Mouse (Mus musculus): ENCODE results near the gene Sgsm2.
A peak's percentile ranks its signal among the peaks of the same experiment; 100 is the strongest.

The Sgsm2 gene

GRCm38 (mm10) chr11:74842045-74842444 lies 54.8 kb downstream of the Sgsm2 start:
- no peak for DNase-seq (ENCODE audit: low read depth, low spot score)

GRCm38 (mm10) chr11:74841366-74841765 lies 55.5 kb downstream of the Sgsm2 start:
- DNase-seq (ENCODE audit: low read depth, low spot score) = no peak

GRCm38 (mm10) chr11:74840739-74841138 lies 56.1 kb downstream of the Sgsm2 start:
- DNase-seq (ENCODE audit: low read depth, low spot score) = no peak

GRCm38 (mm10) chr11:74839860-74840715 lies 56.8 kb downstream of the Sgsm2 start:
- no peak for DNase-seq (ENCODE audit: low read depth, low spot score)

GRCm38 (mm10) chr11:74838971-74839370 lies 57.9 kb downstream of the Sgsm2 start:
- no peak for DNase-seq (ENCODE audit: low read depth, low spot score)

GRCm38 (mm10) chr11:74838441-74838840 lies 58.4 kb downstream of the Sgsm2 start:
- DNase-seq (ENCODE audit: low read depth, low spot score) = peak; percentile 74

- DNase-seq (ENCODE audit: low read depth, low spot score) = peak; percentile 75
Measured at GRCm38 (mm10) chr11:74837694-74838431, 59.0 kb downstream of the Sgsm2 start.

GRCm38 (mm10) chr11:74837056-74837693 lies 59.7 kb downstream of the Sgsm2 start:
- no peak for DNase-seq (ENCODE audit: low read depth, low spot score)

GRCm38 (mm10) chr11:74836225-74837055 lies 60.4 kb downstream of the Sgsm2 start:
- no peak for DNase-seq (ENCODE audit: low read depth, low spot score)

- DNase-seq (ENCODE audit: low read depth, low spot score) = no peak
Measured at GRCm38 (mm10) chr11:74835593-74836224, 61.2 kb downstream of the Sgsm2 start.

- DNase-seq (ENCODE audit: low read depth, low spot score) = no peak
Measured at GRCm38 (mm10) chr11:74834650-74835277, 62.1 kb downstream of the Sgsm2 start.

GRCm38 (mm10) chr11:74834359-74834638 lies 62.6 kb downstream of the Sgsm2 start:
- no peak for DNase-seq (ENCODE audit: low read depth, low spot score)

- DNase-seq (ENCODE audit: low read depth, low spot score) = no peak
Measured at GRCm38 (mm10) chr11:74833536-74834358, 63.1 kb downstream of the Sgsm2 start.

- no peak for DNase-seq (ENCODE audit: low read depth, low spot score)
Measured at GRCm38 (mm10) chr11:74832503-74833143, 64.2 kb downstream of the Sgsm2 start.

- DNase-seq (ENCODE audit: low read depth, low spot score) = peak; percentile 89
Measured at GRCm38 (mm10) chr11:74831606-74832451, 65.0 kb downstream of the Sgsm2 start.

GRCm38 (mm10) chr11:74831191-74831605 lies 65.7 kb downstream of the Sgsm2 start:
- DNase-seq (ENCODE audit: low read depth, low spot score) = no peak

GRCm38 (mm10) chr11:74830256-74831161 lies 66.4 kb downstream of the Sgsm2 start, which contains the start of gene Mnt:
Gene Mnt, plus strand, starts transcription at chr11:74830920.
- DNase-seq (ENCODE audit: low read depth, low spot score) = peak; percentile 98

All from retina, adult 2 months (tissue).